Mouse (Mus musculus): ENCODE measurements around the gene Entr1.
A peak's percentile ranks its signal among the peaks of the same experiment; 100 is the strongest.

The Entr1 gene

GRCm38 (mm10) chr2:26342609-26343490 is 46.3 kb downstream of the Entr1 start:
- DNase-seq: peak; percentile 62

GRCm38 (mm10) chr2:26342044-26342443 is 47.1 kb downstream of the Entr1 start:
- DNase-seq: peak; percentile 87

- DNase-seq: peak; percentile 44
Observed at GRCm38 (mm10) chr2:26341510-26341981, 47.6 kb downstream of the Entr1 start.

GRCm38 (mm10) chr2:26339204-26339551 is 49.9 kb downstream of the Entr1 start:
- DNase-seq: peak; percentile 31

GRCm38 (mm10) chr2:26338302-26339203 is 50.6 kb downstream of the Entr1 start:
- no peak for DNase-seq
